8 mouse cellular contexts compared by ENCODE assay signal in genomic region chr1:166003181-166004022, GRCm38 (mm10). TPM values are rescaled to one million over a fixed set of nuclear protein-coding genes. Genes with fewer than 3 reads are reported as not detected.
DNase-seq lines count a peak whose midpoint lies in the region; ATAC-seq and TF ChIP-seq lines count a peak whose summit lies in the region.

No protein-coding gene starts in this region.

- TF ChIP-seq POLR2A in lung, adult 2 months (IDR thresholded peaks at IDR 0.05; ENCODE audit: borderline replicate concordance, extremely low read depth, low read depth, low read length): no peak; the same call in 1 of the 2 replicates

- no peaks in the 10 kb centered on the region for H3K9me3 ChIP-seq in forebrain, embryonic 16.5 days (ENCODE audit: control insufficient read depth, low read length)
- H3K9me3 ChIP-seq in neural tube, embryonic 15.5 days (replicated peaks): no peaks in the 10 kb centered on the region

- peak overlapping the region; percentile 97 for H3K4me3 ChIP-seq in forebrain, embryonic 16.5 days (replicated peaks; ENCODE audit: low read length)
- H3K4me3 ChIP-seq in layer of hippocampus, adult 2 months: peak overlapping the region; percentile 72
- peak overlapping the region; percentile 97 for H3K4me3 ChIP-seq in lung, adult 2 months (replicated peaks; ENCODE audit: extremely low read depth, low read depth, low read length)
- H3K4me3 ChIP-seq in neural tube, embryonic 15.5 days (replicated peaks): peak overlapping the region; percentile 97

- H3K4me1 ChIP-seq in forebrain, embryonic 16.5 days (replicated peaks; ENCODE audit: control insufficient read depth, insufficient read depth, low read length): peaks cover 16% of the 10 kb centered on the region
- H3K4me1 ChIP-seq in lung, adult 2 months (ENCODE audit: control insufficient read depth, insufficient read depth, low read length): peaks cover 6% of the 10 kb centered on the region
- H3K4me1 ChIP-seq in neural tube, embryonic 15.5 days: peaks cover 25% of the 10 kb centered on the region

- H3K27ac ChIP-seq in forebrain, embryonic 16.5 days (ENCODE audit: low read length): peak overlapping the region; percentile 79
- H3K27ac ChIP-seq in layer of hippocampus, adult 2 months: peak overlapping the region; percentile 67; the same call in 1 of the 2 replicates
- peak overlapping the region; percentile 70 for H3K27ac ChIP-seq in neural tube, embryonic 15.5 days (replicated peaks)

- intact Hi-C loops in heart, postnatal 36 days (cut with DNase I): loop anchor here (2.0 to 10.0 kb wide), 6 partner anchors 37 to 766 kb away; partner anchors contain the start of genes Dcaf6, Mpc2, Tada1 and Tiprl

- peak overlapping the region; percentile 60 for H3K4me2 ChIP-seq in forebrain, embryonic 16.5 days (ENCODE audit: low read length)
- H3K4me2 ChIP-seq in neural tube, embryonic 15.5 days: peak overlapping the region; percentile 69

- H3K36me3 ChIP-seq in forebrain, embryonic 16.5 days (ENCODE audit: control insufficient read depth, insufficient read depth): no peaks in the 10 kb centered on the region
- no peaks in the 10 kb centered on the region for H3K36me3 ChIP-seq in neural tube, embryonic 15.5 days

- H3K27me3 ChIP-seq in forebrain, embryonic 16.5 days (replicated peaks; ENCODE audit: control insufficient read depth, insufficient read depth, low read length): no peaks in the 10 kb centered on the region
- H3K27me3 ChIP-seq in neural tube, embryonic 15.5 days (replicated peaks): no peaks in the 10 kb centered on the region; the same call in 1 of the 2 replicates

- peak; percentile 56 for DNase-seq in MEL-GATA-1-ER (ENCODE audit: extremely low read depth, low read depth)
- DNase-seq in cerebellum, adult 18-20 months: peak; percentile 96 to 98
- peak; percentile 95 for DNase-seq in heart, postnatal 36 days
- DNase-seq in layer of hippocampus, adult 2 months (ENCODE audit: low spot score in 2 of 2): peak; percentile 93 to 94
- DNase-seq in lung, adult 2 months: peak; percentile 93
- peak; percentile 92 to 94 for DNase-seq in thymus, adult 18-20 months

- ATAC-seq in forebrain, embryonic 16.5 days: peak; percentile 84
- peak; percentile 87 for ATAC-seq in neural tube, embryonic 15.5 days (ENCODE audit: low FRiP score)

- under 1% methylated on average over 61 of the region's 61 CpGs for WGBS in forebrain, embryonic 16.5 days
- under 1% methylated on average over 61 of the region's 61 CpGs for WGBS in lung, adult 2 months
- under 1% methylated on average over 61 of the region's 61 CpGs for WGBS in neural tube, embryonic 15.5 days

- TF ChIP-seq CTCF in layer of hippocampus, adult 2 months (conservative IDR thresholded peaks at IDR 0.05): no peak
- no peak for TF ChIP-seq CTCF in lung, adult 2 months (IDR thresholded peaks at IDR 0.05; ENCODE audit: insufficient read depth, low read length)

- peak overlapping the region; percentile 45 for H3K9ac ChIP-seq in forebrain, embryonic 16.5 days (replicated peaks; ENCODE audit: low read depth, low read length)
- peak overlapping the region; percentile 41 for H3K9ac ChIP-seq in neural tube, embryonic 15.5 days (replicated peaks)

RNA-seq across cellular contexts. Expression of gene Pou2f1, which starts 0.9 kb away (rescaled TPM):
- 22.7 and 22.9 TPM in 2 replicates for polyA plus RNA-seq in forebrain, embryonic 16.5 days (2015; fragmentation: Nextera tagmentation; extraction: Ambion mirVana)
- total RNA-seq in heart, postnatal 36 days (2021): 10 to 100 TPM; 10.4 to 13.0 TPM
- 10 to 100 TPM; 15.2 to 22.4 TPM for total RNA-seq in layer of hippocampus, adult 2 months (2021)
- polyA plus RNA-seq in lung, adult 2 months (2012; rRNA removed): 13.7 and 17.9 TPM in 2 replicates
- 14.7 and 15.3 TPM in 2 replicates for polyA plus RNA-seq in neural tube, embryonic 15.5 days (2015; fragmentation: Nextera tagmentation; extraction: Ambion mirVana)

Comparison
In these comparisons a context has a peak if more than half of its experiments do, and no peak if none do; other contexts are left out.
1. Peak in every context shown above with its lines: DNase-seq, ATAC-seq, H3K4me3 ChIP-seq and H3K27ac ChIP-seq.